Mouse (Mus musculus) CD8-positive naive resting alpha-beta T cell, adult 2 months (primary cell): Measurements from ENCODE around the gene Mapkap1.

Experiments used
- DNase-seq, 2 experiments: peaks; one replicate each; pipeline ENCODE4 v3.0.0; 2022; ENCODE audit warnings: low read depth in 2 of 2, low spot score in 2 of 2

The Mapkap1 gene

DNA sequence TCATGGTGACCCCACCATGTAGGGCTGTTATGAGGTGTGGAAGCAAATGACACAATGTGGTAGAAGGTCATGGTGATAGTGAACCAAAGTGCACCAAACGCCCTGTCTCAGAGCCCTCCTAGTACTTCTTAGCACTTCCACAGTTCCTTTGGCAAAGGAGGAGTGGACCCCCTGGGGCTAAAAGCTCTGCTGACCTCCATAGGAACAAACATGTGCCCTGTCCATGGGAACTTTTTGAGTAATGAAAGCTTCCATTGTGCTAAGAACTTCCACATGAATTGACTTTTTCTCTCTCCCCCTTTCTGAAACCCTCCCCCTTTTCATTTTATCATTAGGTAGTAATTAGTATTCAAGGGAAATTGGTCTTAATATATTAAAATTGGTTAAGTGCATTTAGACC lies 164.5 kb downstream of the Mapkap1 start:
- no peak for DNase-seq

GRCm38 (mm10) chr2:34573073-34573472 lies 166.5 kb downstream of the Mapkap1 start:
- DNase-seq, result no peak

- DNase-seq, result no peak
These were observed 182.0 kb downstream of the Mapkap1 start for GRCm38 (mm10) chr2:34588546-34588945.

DNA sequence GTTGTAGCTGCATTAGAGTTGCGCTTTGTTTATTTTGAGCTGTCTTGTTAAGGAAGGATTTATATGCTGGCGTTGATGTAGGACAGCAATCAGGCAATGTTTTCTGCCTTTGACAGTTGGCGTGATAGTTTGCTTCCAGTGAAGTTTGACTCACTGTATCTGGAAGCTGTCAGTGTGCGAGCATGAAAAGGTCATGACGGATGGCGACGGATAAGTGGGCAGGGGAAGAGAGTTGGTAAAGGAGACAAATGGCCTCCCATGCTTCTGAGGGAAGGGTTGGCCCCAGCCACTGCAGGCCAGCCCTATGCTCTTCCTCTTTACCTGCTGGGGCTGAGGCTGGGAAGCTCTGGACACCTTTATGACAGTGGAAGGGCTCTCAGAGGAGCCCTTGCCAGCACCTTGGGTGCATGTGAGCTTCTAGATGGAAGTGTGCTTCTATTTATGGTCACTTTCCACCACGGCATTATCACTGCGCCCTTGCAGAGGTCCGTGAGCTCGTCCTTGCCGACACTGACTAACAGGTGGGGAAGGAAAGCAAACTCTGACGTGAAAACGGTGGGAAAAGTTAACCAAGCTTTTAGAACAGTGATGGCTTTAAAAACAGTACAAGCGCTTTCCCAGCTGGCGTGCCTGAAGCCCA lies 185.3 kb downstream of the Mapkap1 start:
- DNase-seq, result no peak

DNA sequence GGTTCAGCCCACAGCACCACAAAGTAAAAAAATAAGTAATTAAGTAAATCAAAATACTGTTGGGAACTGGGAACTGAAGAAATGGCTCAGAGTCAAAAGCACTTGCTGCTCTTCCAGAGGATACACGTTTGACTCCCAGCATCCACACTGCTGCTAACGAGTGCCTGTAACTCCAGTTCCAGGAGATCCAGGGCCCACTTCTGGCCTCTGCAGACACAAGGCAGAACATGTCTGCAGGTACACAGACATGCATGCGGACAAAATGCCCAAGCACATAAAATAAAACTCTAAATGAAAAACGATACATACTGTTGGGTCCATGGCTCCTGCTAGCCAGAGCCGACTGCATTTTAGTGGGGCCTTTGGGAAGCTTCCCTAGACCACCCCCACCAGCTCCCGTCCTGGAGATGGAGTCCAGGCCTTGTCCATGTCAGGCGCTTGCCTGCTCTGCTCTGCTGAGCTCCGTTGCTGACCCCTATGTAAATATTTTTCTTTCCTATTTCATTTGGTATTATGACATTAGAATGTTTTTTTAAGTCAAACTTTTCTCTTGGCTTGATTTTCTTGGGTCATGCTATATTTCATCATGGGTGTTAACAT lies 185.9 kb downstream of the Mapkap1 start:
- no peak for DNase-seq

- no peak for DNase-seq
These were observed 187.4 kb downstream of the Mapkap1 start for GRCm38 (mm10) chr2:34594001-34594400.

DNA sequence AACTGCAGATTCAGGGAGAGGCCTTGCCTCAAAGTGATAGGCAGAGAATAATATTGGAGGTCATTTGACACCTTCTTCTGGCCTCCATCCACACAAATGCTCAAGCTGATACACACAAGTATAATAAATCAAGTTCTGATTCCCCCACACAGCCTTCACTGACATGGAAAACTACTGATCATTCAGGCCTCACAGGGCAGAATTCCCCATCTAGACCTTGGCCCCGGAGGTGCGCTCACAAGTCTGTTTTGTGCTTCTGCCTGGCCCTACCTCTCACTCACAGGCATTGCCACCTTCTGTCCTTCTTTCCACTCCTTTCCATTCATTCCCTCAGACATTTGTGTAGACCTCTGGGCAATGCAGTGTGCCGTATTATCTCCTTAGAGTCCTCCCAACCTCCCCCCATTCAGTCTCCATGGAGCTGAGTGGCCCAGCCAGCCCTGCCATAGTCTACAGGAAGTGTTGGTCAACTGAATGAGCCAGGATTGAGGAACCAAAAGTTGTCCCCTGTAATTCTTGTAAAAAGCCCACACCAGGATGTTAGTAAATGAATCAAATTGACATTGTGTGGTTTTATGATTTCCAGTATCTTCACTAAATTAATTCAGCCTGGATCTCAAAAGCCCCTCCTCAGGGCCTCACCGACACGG lies 193.2 kb downstream of the Mapkap1 start:
- no peak for DNase-seq

DNA sequence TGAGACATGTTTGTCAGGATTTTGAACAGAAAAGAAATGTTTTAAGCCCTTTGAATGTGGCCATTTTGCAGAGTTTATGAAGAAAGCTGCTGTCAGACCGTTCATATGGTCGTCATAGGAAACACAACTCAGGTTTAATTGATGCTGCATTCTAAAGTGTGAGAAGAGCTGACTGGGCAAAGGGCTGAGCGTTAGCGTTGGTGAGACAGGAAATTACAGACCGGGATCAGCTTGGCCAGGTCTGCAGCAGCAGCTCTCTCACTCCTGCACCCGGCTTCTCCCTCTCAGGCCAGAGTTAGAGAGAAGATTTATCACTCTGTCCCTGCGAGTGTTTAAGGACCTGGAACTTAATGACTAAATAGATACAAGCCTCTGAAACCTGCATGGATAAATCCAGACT lies 194.2 kb downstream of the Mapkap1 start:
- DNase-seq, result no peak

DNA sequence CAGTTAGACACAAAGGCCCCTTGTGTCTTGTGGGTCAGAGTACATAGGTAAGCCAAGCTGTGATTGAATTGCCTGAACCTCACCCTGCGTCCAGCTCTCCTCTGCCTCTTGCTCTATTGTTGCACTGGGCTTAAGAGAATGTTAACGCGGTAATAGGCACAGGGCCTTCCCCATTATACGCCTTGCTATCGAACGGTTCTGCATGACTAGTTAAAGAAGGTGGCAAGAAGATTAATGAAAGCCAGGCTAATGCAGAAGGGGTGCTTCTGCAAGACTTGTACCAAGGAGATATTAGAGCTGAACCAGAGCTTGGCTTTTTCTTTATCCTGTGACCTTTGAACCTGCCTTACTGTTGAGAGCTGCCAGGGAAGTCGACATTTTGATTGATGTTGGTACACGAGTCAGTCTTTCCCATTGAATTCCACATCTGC lies 195.6 kb downstream of the Mapkap1 start:
- no peak for DNase-seq

DNA sequence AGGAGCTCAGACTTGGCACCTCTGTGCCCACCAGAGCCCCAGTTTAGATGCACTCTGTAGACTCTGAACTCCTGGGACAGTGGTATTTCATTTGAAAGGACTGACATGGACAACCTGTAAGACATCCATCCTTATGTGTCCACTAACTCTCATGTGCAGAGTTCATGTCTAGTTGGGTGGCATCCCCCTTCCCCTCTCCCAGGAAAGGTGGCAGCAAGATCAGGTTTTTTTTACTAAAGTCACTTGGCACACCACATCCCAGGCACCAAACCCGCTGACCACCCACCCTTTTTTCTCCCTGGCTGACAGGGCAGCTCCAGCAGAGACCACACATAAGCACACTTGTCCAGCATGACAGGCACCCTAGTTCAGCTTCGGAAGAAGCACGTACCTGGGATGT lies 196.3 kb downstream of the Mapkap1 start:
- DNase-seq, result no peak

GRCm38 (mm10) chr2:34603653-34604214 lies 197.2 kb downstream of the Mapkap1 start:
- DNase-seq, result no peak

- DNase-seq, result no peak
These were observed 198.5 kb downstream of the Mapkap1 start for GRCm38 (mm10) chr2:34605040-34605439.

DNA sequence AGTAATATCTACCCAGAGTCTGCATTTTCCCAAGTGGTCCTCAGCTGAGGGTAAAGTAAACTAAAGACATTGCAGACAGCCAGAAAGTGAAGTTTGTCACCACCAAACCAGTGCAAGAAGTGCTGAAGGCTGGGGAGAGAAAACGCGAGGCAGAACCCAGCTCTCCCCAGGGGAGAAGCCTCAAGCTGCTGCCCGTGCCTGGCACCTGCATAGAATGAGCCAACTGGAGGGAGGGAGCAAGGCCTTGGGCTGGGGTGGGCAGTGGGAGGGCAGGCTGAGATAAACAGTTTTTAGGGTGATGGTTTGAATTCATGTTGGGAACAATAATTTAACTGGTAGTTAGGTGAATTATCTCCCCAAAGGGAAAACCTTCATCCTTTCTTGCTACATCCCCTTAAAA lies 202.3 kb downstream of the Mapkap1 start:
- no peak for DNase-seq

- no peak for DNase-seq
These were observed 202.9 kb downstream of the Mapkap1 start for GRCm38 (mm10) chr2:34609516-34609915.

DNA sequence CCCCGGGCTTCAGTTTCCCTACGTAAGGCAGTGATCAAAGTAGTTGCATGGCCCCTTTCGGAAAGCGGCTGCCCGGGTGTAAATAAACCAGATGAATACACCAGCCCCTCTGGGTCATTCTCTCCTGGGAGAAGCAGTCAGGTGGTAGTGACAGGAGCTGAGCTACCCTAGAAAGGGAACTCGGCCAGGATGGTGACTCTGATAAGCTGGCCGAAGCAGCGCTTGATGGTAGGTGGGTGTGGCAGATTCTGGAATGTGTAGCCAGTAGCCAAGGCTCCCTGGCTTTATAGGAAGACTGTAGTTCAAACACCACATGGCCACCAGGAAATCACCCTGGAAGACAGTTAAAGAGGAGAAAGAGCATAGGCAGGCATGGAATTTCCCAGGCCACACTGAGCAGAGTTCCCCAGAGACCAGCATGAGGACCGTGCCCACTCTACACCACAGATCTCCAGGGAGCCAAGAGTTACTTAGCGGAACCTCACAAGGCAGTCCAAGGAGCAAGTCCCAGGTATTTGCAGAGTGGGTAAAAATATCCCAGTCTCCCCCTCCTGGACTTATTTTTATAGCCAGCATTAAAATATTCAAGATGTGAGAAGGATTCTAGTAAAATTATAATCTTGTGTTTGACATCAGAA lies 214.3 kb downstream of the Mapkap1 start:
- DNase-seq, result no peak

- no peak for DNase-seq
These were observed 214.9 kb downstream of the Mapkap1 start for GRCm38 (mm10) chr2:34621485-34621884.

- DNase-seq, result no peak
These were observed 215.9 kb downstream of the Mapkap1 start for GRCm38 (mm10) chr2:34622518-34622917.

GRCm38 (mm10) chr2:34623181-34623580 lies 216.6 kb downstream of the Mapkap1 start:
- DNase-seq, result no peak

DNA sequence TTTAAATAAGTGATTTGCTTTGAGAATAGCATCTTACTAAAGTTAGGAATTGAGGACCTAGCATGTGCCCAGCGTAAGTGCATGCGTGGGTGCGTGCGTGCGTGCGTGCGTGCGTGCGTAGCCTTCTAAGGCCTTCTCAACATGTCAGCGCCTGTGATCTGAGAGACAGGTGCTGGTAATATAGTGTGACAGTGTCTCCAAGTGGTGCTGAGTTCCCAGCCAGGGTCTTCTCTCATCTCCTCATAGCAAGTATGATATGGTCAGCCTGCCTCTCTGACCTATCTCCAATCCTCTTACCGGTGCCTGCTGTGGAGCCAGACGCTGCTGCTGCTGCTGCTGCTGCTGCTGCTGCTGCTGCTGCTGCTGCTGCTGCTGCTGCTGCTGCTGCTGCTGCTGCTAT lies 217.5 kb downstream of the Mapkap1 start:
- DNase-seq, result no peak

DNA sequence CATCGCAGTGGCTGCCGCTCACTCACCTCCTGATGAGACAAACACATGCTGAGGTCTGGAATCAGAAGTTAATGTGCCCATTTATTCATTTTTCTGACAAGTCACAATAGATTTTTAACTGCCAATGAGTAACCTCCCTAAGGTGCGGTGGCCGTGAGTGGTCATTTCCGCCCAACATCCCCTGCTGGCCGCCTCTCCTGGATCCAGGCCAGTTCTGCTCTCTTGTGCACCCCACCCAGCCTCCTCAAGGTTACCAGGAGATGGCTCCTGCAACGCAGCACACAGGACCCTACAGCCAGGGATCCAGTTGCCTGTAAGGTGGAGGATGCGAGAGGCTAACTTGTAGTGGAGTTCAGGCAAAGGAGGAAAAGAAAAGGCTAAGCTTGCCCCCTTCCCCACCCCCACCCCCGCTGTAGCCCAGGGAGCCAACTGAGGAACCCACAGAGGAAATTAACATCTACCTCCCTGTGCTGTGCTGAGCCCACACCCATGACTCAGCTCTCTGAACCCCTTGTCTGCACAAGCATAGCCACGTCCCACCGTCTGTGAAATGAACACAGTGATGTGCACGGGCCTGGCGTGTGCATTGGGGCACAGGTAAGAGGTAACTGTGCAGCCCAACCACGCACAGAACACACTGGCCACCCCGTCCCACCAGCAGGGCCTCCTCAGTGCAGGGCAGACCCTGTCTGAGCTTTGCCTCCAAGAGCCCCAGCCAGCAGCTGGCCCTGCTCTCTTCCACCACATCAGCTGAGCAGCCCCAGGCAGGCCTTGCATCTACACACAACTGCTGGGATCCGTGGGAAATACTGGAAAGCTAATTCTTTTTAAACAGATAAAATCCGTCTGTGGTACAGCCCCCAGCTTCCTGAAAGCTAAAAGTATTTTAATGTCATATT lies 221.0 kb downstream of the Mapkap1 start:
- no peak for DNase-seq
